ENCODE assay signal across 15 mouse cellular contexts in the genomic region with DNA sequence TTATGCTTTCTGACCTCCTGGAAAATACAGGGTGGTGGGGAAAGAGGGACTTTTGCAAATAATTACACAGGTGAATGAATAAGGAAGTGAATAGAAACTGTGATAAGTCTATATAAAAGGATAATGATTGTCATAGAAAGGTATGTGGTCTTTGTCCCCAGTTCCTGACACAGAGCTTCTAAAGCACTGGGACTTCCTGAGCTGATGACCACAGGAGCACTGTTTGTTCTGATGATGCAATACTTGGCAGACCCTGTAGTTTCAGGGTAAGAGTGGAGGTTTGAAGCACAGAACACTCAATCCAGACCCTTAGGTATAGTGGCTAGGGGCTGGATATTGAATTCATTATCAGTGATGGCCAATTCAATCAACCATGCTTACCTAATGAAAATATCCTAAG.
A peak's percentile ranks its signal among the peaks of the same experiment; 100 is the strongest.
DNase-seq lines count a peak whose midpoint lies in the region; ATAC-seq lines count a peak whose summit lies in the region.
"Had no signal": no experiment of that assay in that cellular context is flagged by ENCODE, and none has a peak within 500 bp of the region (broad histone marks: within the 10 kb centered on the region; RNA-seq: fewer than 3 reads in every experiment).

No protein-coding gene starts in this region.

- peaks cover 4% of the 10 kb centered on the region for H3K4me1 ChIP-seq in lung, embryonic 15.5 days
- H3K4me1 ChIP-seq in liver, embryonic 12.5 days, result 0 out of 2 replicates have a peak, but pooled peaks cover 3% of the 10 kb centered on the region
- H3K4me1 ChIP-seq: embryonic facial prominence, embryonic 15.5 days; heart, embryonic 13.5 days; hindbrain, embryonic 10.5 days had no signal

- no peak overlapping the region for H3K9ac ChIP-seq in lung, embryonic 15.5 days
- no peak overlapping the region for H3K9ac ChIP-seq in liver, embryonic 12.5 days
- H3K9ac ChIP-seq: embryonic facial prominence, embryonic 15.5 days; heart, embryonic 13.5 days had no signal

- no peak for DNase-seq in lung, postnatal 14 days
- DNase-seq in lung, postnatal 25 days (ENCODE audit: low spot score), result peak; percentile 62
- DNase-seq in embryo, embryonic 9.5 days (ENCODE audit: extremely low spot score), result no peak
- DNase-seq in ovary, postnatal 36 days (ENCODE audit: low spot score), result no peak
- DNase-seq: adrenal gland, postnatal 14 days; cerebellum, adult 8-10 months; right cerebral cortex, adult 18-20 months; thymus, postnatal 4 days had no signal

- no peak for ATAC-seq in lung, embryonic 15.5 days (ENCODE audit: borderline replicate concordance, extremely low read depth, low FRiP score, low TSS enrichment)
- ATAC-seq in liver, embryonic 12.5 days, result peak; percentile 65
- ATAC-seq in frontal cortex, adult (ENCODE audit: low TSS enrichment), result no peak
- ATAC-seq: CD4-positive, CD25-positive, alpha-beta regulatory T cell, adult 4 months had no signal

- H3K4me3 ChIP-seq in lung, embryonic 15.5 days, result no peak overlapping the region
- H3K4me3 ChIP-seq in liver, embryonic 12.5 days, result no peak overlapping the region
- H3K4me3 ChIP-seq: embryonic facial prominence, embryonic 15.5 days; heart, embryonic 13.5 days; hindbrain, embryonic 10.5 days had no signal

- no peak overlapping the region for H3K4me2 ChIP-seq in lung, embryonic 15.5 days
- no peak overlapping the region for H3K4me2 ChIP-seq in liver, embryonic 12.5 days
- H3K4me2 ChIP-seq: embryonic facial prominence, embryonic 15.5 days; heart, embryonic 13.5 days had no signal

- no peaks in the 10 kb centered on the region for H3K9me3 ChIP-seq in lung, embryonic 15.5 days
- H3K9me3 ChIP-seq in liver, embryonic 12.5 days (replicated peaks), result no peaks in the 10 kb centered on the region
- H3K9me3 ChIP-seq: embryonic facial prominence, embryonic 15.5 days; heart, embryonic 13.5 days; hindbrain, embryonic 10.5 days had no signal

- H3K36me3 ChIP-seq in lung, embryonic 15.5 days, result no peaks in the 10 kb centered on the region
- no peaks in the 10 kb centered on the region for H3K36me3 ChIP-seq in liver, embryonic 12.5 days
- H3K36me3 ChIP-seq: embryonic facial prominence, embryonic 15.5 days; heart, embryonic 13.5 days; hindbrain, embryonic 10.5 days had no signal

- peak overlapping the region; percentile 18; the same call in 1 of the 2 replicates for H3K27ac ChIP-seq in lung, embryonic 15.5 days
- H3K27ac ChIP-seq in liver, embryonic 12.5 days, result no peak overlapping the region
- H3K27ac ChIP-seq: embryonic facial prominence, embryonic 15.5 days; heart, embryonic 13.5 days; hindbrain, embryonic 10.5 days had no signal

- H3K27me3 ChIP-seq in lung, embryonic 15.5 days, result no peaks in the 10 kb centered on the region
- H3K27me3 ChIP-seq in liver, embryonic 12.5 days (replicated peaks), result no peaks in the 10 kb centered on the region
- H3K27me3 ChIP-seq: embryonic facial prominence, embryonic 15.5 days; heart, embryonic 13.5 days had no signal
